Mouse (Mus musculus): ENCODE results near the gene Abcc6. TPM values are rescaled to one million over a fixed set of nuclear protein-coding genes. Genes with fewer than 3 reads are reported as not detected.
A peak's percentile ranks its signal among the peaks of the same experiment; 100 is the strongest.

The Abcc6 gene
- 0.58 and 0.59 TPM in 2 replicates for polyA plus RNA-seq (2016; fragmentation: Nextera tagmentation; extraction: Ambion mirVana)

GRCm38 (mm10) chr7:46030145-46030488 lies at the start of gene Abcc6:
Gene Abcc6 (minus strand): TSS chr7:46030302.
- Histone ChIP-seq H3K4me1 (peaks cover 12% of the 10 kb centered on the region), H3K9ac (replicated peaks) (peak within 1 kb of the TSS; percentile 16; the same call in 1 of the 2 replicates), H3K27me3 (peaks cover 10% of the 10 kb centered on the region), H3K9me3 (no peaks in the 10 kb centered on the region), H3K4me2 (replicated peaks) (peak within 1 kb of the TSS; percentile 24; the same call in 1 of the 2 replicates), H3K36me3 (no peaks in the 10 kb centered on the region), H3K27ac (replicated peaks) (no peak within 1 kb of the TSS), H3K4me3 (no peak within 1 kb of the TSS)
- no peak for ATAC-seq (ENCODE audit: low FRiP score, low read depth)
- WGBS: 7% methylated on average over 11 of the region's 11 CpGs

- Histone ChIP-seq H3K9ac (replicated peaks) (no peak overlapping the region), H3K27ac (replicated peaks) (no peak overlapping the region), H3K27me3 (no peaks in the 10 kb centered on the region), H3K4me1 (no peaks in the 10 kb centered on the region), H3K4me3 (no peak overlapping the region), H3K36me3 (peaks cover 93% of the 10 kb centered on the region), H3K4me2 (replicated peaks) (no peak overlapping the region), H3K9me3 (no peaks in the 10 kb centered on the region)
- WGBS: 95% methylated on average over 12 of the region's 12 CpGs
- no peak for ATAC-seq (ENCODE audit: low FRiP score, low read depth)
Observed at GRCm38 (mm10) chr7:46077675-46078074, 47.6 kb upstream of the Abcc6 start.

- H3K27me3 ChIP-seq: no peaks in the 10 kb centered on the region
- 91% methylated on average over 7 of the region's 7 CpGs for WGBS
- H3K9ac ChIP-seq (replicated peaks): no peak overlapping the region
- ATAC-seq (ENCODE audit: low FRiP score, low read depth): no peak
- H3K36me3 ChIP-seq: peaks cover 93% of the 10 kb centered on the region
- no peak overlapping the region for H3K4me2 ChIP-seq (replicated peaks)
- H3K27ac ChIP-seq (replicated peaks): no peak overlapping the region
- no peaks in the 10 kb centered on the region for H3K9me3 ChIP-seq
- H3K4me1 ChIP-seq: no peaks in the 10 kb centered on the region
- H3K4me3 ChIP-seq: no peak overlapping the region
Observed at GRCm38 (mm10) chr7:46076844-46077243, 46.7 kb upstream of the Abcc6 start.

GRCm38 (mm10) chr7:46068831-46069230 lies 38.7 kb upstream of the Abcc6 start:
- WGBS: 97% methylated on average over 8 of the region's 8 CpGs
- H3K4me1 ChIP-seq: no peaks in the 10 kb centered on the region
- H3K9me3 ChIP-seq: no peaks in the 10 kb centered on the region
- no peak overlapping the region for H3K9ac ChIP-seq (replicated peaks)
- ATAC-seq (ENCODE audit: low FRiP score, low read depth): no peak
- H3K4me3 ChIP-seq: no peak overlapping the region
- H3K36me3 ChIP-seq: peaks cover 94% of the 10 kb centered on the region
- H3K27ac ChIP-seq (replicated peaks): no peak overlapping the region
- H3K4me2 ChIP-seq (replicated peaks): no peak overlapping the region
- no peaks in the 10 kb centered on the region for H3K27me3 ChIP-seq

GRCm38 (mm10) chr7:46063296-46063695 lies 33.2 kb upstream of the Abcc6 start:
- Histone ChIP-seq H3K9ac (replicated peaks) (no peak overlapping the region), H3K4me1 (no peaks in the 10 kb centered on the region), H3K9me3 (no peaks in the 10 kb centered on the region), H3K36me3 (peaks cover 91% of the 10 kb centered on the region), H3K4me2 (replicated peaks) (no peak overlapping the region), H3K27me3 (no peaks in the 10 kb centered on the region), H3K4me3 (no peak overlapping the region), H3K27ac (replicated peaks) (no peak overlapping the region)
- no peak for ATAC-seq (ENCODE audit: low FRiP score, low read depth)
- whole genome bisulfite sequencing: 94% methylated on average over 6 of the region's 6 CpGs

GRCm38 (mm10) chr7:46061614-46062013 lies 31.5 kb upstream of the Abcc6 start:
- Histone ChIP-seq H3K27me3 (no peaks in the 10 kb centered on the region), H3K4me1 (no peaks in the 10 kb centered on the region), H3K36me3 (peaks cover 91% of the 10 kb centered on the region), H3K9me3 (no peaks in the 10 kb centered on the region), H3K27ac (replicated peaks) (no peak overlapping the region), H3K9ac (replicated peaks) (no peak overlapping the region), H3K4me2 (replicated peaks) (no peak overlapping the region), H3K4me3 (no peak overlapping the region)
- ATAC-seq (ENCODE audit: low FRiP score, low read depth): no peak
- WGBS: 96% methylated on average over 16 of the region's 16 CpGs

DNA sequence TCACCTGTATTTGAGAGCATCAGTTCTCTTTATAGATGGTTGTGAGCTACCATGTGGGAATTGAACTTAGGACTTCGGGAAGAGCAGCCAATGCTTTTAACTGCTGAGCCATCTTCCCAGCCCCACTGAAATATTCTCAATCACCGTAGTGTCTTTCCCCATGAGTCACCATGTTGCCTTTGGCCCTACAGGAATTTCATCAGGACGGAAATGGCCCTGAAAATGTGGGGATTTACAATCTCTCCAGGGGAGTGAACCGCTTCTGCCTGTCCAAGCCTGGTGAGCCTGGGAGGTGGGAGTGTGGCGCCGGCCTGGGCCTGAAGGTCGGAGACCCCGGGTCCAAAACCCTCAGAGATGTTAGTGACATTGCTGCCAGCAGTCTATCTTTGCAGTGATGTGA lies 30.6 kb upstream of the Abcc6 start:
- H3K4me3 ChIP-seq: no peak overlapping the region
- ATAC-seq (ENCODE audit: low FRiP score, low read depth): no peak
- no peaks in the 10 kb centered on the region for H3K9me3 ChIP-seq
- whole genome bisulfite sequencing: 95% methylated on average over 8 of the region's 8 CpGs
- H3K36me3 ChIP-seq: peaks cover 90% of the 10 kb centered on the region
- H3K27me3 ChIP-seq: no peaks in the 10 kb centered on the region
- no peak overlapping the region for H3K4me2 ChIP-seq (replicated peaks)
- no peak overlapping the region for H3K9ac ChIP-seq (replicated peaks)
- H3K27ac ChIP-seq (replicated peaks): no peak overlapping the region
- H3K4me1 ChIP-seq: no peaks in the 10 kb centered on the region

GRCm38 (mm10) chr7:46058882-46059281 lies 28.8 kb upstream of the Abcc6 start:
- no peak for ATAC-seq (ENCODE audit: low FRiP score, low read depth)
- H3K36me3 ChIP-seq: peaks cover 92% of the 10 kb centered on the region
- H3K27me3 ChIP-seq: no peaks in the 10 kb centered on the region
- H3K4me1 ChIP-seq: no peaks in the 10 kb centered on the region
- no peak overlapping the region for H3K27ac ChIP-seq (replicated peaks)
- H3K9ac ChIP-seq (replicated peaks): no peak overlapping the region
- H3K9me3 ChIP-seq: no peaks in the 10 kb centered on the region
- H3K4me2 ChIP-seq (replicated peaks): no peak overlapping the region
- WGBS: 95% methylated on average over 11 of the region's 11 CpGs
- H3K4me3 ChIP-seq: no peak overlapping the region

DNA sequence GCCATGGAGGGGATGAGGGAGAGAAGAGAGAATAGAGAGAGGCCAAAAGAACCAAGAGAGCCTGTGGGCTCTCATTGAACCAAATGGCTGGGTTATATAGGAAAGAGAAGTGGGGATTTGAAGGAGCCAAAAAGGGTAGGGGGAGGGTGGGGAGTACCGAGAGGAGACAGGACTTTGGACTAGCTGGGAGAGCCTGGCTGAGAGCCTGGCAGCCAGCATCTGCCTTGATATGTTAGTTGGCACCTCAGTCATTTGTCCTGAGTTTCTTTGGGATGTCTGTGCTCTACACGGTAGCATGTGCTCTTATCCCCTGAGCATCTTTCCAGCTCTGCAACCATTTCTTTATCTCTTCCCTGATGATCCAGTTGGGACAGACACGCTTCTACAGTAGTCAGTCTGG lies 23.5 kb upstream of the Abcc6 start:
- no peaks in the 10 kb centered on the region for H3K4me1 ChIP-seq
- H3K9me3 ChIP-seq: no peaks in the 10 kb centered on the region
- no peaks in the 10 kb centered on the region for H3K27me3 ChIP-seq
- ATAC-seq (ENCODE audit: low FRiP score, low read depth): no peak
- no peak overlapping the region for H3K4me2 ChIP-seq (replicated peaks)
- H3K4me3 ChIP-seq: no peak overlapping the region
- H3K27ac ChIP-seq (replicated peaks): no peak overlapping the region
- 93% methylated on average over 3 of the region's 3 CpGs for WGBS
- no peak overlapping the region for H3K9ac ChIP-seq (replicated peaks)
- H3K36me3 ChIP-seq: peaks cover 79% of the 10 kb centered on the region

- no peak for ATAC-seq (ENCODE audit: low FRiP score, low read depth)
- Histone ChIP-seq H3K9me3 (no peaks in the 10 kb centered on the region), H3K27me3 (no peaks in the 10 kb centered on the region), H3K4me3 (no peak overlapping the region), H3K9ac (replicated peaks) (no peak overlapping the region), H3K27ac (replicated peaks) (no peak overlapping the region), H3K4me2 (replicated peaks) (no peak overlapping the region), H3K36me3 (peaks cover 77% of the 10 kb centered on the region), H3K4me1 (no peaks in the 10 kb centered on the region)
- 94% methylated on average over 4 of the region's 4 CpGs for WGBS
Observed at GRCm38 (mm10) chr7:46052161-46052821, 22.2 kb upstream of the Abcc6 start.

DNA sequence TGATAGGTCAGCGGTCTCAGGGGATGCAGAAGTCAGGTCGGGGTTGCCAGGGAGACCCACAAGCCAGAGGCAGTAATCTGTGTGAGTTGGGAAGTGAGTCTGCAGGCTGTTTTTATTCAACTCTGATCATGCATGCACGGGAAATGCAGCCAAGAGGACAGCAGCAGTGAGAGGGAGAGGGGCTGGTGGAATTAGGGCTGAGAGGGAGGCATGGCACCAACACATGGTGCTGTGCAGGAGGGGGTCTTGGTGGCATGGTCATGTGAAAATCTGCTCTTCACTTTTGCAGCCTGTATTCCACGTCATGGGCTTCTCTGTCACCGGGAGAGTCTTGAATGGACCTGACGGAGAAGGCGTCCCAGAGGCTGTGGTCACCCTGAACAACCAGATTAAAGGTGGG lies 19.9 kb upstream of the Abcc6 start:
- no peak overlapping the region for H3K27ac ChIP-seq (replicated peaks)
- H3K4me1 ChIP-seq: no peaks in the 10 kb centered on the region
- peaks cover 76% of the 10 kb centered on the region for H3K36me3 ChIP-seq
- ATAC-seq (ENCODE audit: low FRiP score, low read depth): no peak
- no peak overlapping the region for H3K4me3 ChIP-seq
- H3K4me2 ChIP-seq (replicated peaks): no peak overlapping the region
- H3K27me3 ChIP-seq: no peaks in the 10 kb centered on the region
- no peaks in the 10 kb centered on the region for H3K9me3 ChIP-seq
- WGBS: 57% methylated on average over 7 of the region's 7 CpGs
- no peak overlapping the region for H3K9ac ChIP-seq (replicated peaks)

GRCm38 (mm10) chr7:46047873-46048562 lies 17.9 kb upstream of the Abcc6 start:
- no peak for ATAC-seq (ENCODE audit: low FRiP score, low read depth)
- H3K36me3 ChIP-seq: peaks cover 75% of the 10 kb centered on the region
- no peak overlapping the region for H3K4me2 ChIP-seq (replicated peaks)
- H3K4me1 ChIP-seq: no peaks in the 10 kb centered on the region
- no peaks in the 10 kb centered on the region for H3K9me3 ChIP-seq
- no peaks in the 10 kb centered on the region for H3K27me3 ChIP-seq
- H3K9ac ChIP-seq (replicated peaks): no peak overlapping the region
- no peak overlapping the region for H3K4me3 ChIP-seq
- no peak overlapping the region for H3K27ac ChIP-seq (replicated peaks)
- WGBS: 95% methylated on average over 13 of the region's 13 CpGs

All from midbrain, embryonic 12.5 days (tissue).